Mouse (Mus musculus) embryonic facial prominence, embryonic 10.5 days (tissue): Measurements from ENCODE around the gene Thra. TPM values are rescaled to one million over a fixed set of nuclear protein-coding genes. Genes with fewer than 3 reads are reported as not detected.

ENCODE experiments used
- DNase-seq: peaks from one replicate; pipeline ENCODE4 v3.0.0-alpha.2; 2017; ENCODE audit warnings: low spot score
- H3K27ac ChIP-seq: fragments of 300-500 bp; sonication (generic); replicated peaks from 2 replicates; pipeline ENCODE4 v1.5.1; 2016; ENCODE audit warnings: mild to moderate bottlenecking
- H3K27me3 ChIP-seq: fragments of 300-500 bp; sonication (generic); replicated peaks from 2 replicates; pipeline ENCODE4 v1.6.1; 2016; ENCODE audit warnings: low read depth, mild to moderate bottlenecking; ENCODE audit not compliant: poor library complexity, severe bottlenecking
- H3K36me3 ChIP-seq: fragments of 300-500 bp; sonication (generic); replicated peaks from 2 replicates; pipeline ENCODE4 v1.6.1; 2016; ENCODE audit warnings: mild to moderate bottlenecking, moderate library complexity
- H3K4me1 ChIP-seq: fragments of 300-500 bp; sonication (generic); 2 replicates; pipeline ENCODE4 v1.6.1; 2016
- H3K4me3 ChIP-seq: fragments of 300-500 bp; sonication (generic); 2 replicates; pipeline ENCODE4 v1.5.1; 2016; ENCODE audit warnings: mild to moderate bottlenecking, moderate library complexity
- H3K9me3 ChIP-seq: fragments of 300-500 bp; sonication (generic); 2 replicates; pipeline ENCODE4 v1.6.1; 2016; ENCODE audit warnings: mild to moderate bottlenecking
- WGBS: fragments of 180-500 bp; shearing (Covaris S2); methylation state at CpG from one replicate; pipeline ENCODE4 v1.1.7; 2016; 5-methylcytosine and 5-hydroxymethylcytosine counted together
- polyA plus RNA-seq: library from polyadenylated mRNA; unstranded; fragments of >200 nt; fragmentation: Nextera tagmentation; extraction: Ambion mirVana; gene quantifications from 2 replicates; pipeline ENCODE4 v1.2.1, GENCODE M21; 2016

The Thra gene
- polyA plus RNA-seq, 1 experiment from 2014 or later = 9.1 TPM

- no peak for DNase-seq
- H3K4me1 ChIP-seq = peaks cover 92% of the 10 kb centered on the region
- H3K36me3 ChIP-seq = peaks cover 13% of the 10 kb centered on the region
- H3K9me3 ChIP-seq = no peaks in the 10 kb centered on the region
- H3K4me3 ChIP-seq = peak overlapping the region; percentile 52; the same call in 1 of the 2 replicates
- 49% methylated on average over 5 of the region's 5 CpGs for WGBS
- peaks cover 5% of the 10 kb centered on the region; the same call in 1 of the 2 replicates for H3K27me3 ChIP-seq
- H3K27ac ChIP-seq = peak overlapping the region; percentile 79
These were observed 9.3 kb downstream of the Thra start for GRCm38 (mm10) chr11:98749716-98750115.

DNA sequence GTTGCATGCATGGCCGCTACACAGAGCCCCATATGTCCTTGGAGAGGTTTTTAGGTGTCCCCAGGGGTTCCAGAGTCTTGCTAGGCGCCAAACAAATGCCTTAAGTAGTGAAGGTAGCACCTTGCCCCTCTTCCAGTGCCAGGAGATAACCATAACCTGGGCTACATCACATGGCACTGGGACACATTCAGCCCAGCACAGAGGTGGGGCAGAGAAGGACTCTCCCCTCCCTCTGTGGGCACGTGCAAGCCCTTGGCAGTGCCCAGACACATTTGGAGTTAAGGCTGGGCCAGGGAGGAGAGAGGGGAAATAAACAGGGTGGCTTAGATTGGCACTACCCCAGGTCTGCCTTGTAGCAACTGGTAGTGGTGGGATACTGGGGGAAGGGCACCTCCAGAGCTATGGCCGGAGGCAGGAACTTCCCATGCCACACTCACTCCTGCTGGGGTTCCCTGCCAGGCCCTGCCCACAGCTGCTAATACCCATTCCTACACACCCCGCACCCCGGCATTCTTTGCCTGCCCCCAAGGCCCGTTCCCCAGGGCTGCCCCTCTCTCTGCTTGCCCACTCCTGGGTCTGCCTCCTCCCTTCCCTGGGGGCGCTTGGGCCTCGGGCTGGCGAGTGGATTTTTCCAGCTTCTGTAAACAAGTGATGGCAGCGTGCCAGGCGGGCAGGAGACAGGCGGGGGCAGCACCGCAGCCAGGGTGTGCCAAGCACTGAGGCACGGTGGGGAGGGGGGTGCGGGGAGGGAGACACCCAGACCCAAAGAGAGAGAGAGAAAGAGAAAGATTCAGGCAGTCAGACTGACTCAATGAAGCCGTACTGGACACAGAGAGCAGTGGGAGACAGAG is 10.1 kb downstream of the Thra start:
- Histone ChIP-seq H3K9me3 (no peaks in the 10 kb centered on the region), H3K27me3 (peaks cover 5% of the 10 kb centered on the region; the same call in 1 of the 2 replicates), H3K4me3 (peak overlapping the region; percentile 21; the same call in 1 of the 2 replicates), H3K36me3 (peaks cover 13% of the 10 kb centered on the region), H3K4me1 (peaks cover 88% of the 10 kb centered on the region), H3K27ac (peak overlapping the region; percentile 79)
- 39% methylated on average over 17 of the region's 17 CpGs for WGBS
- DNase-seq = no peak

GRCm38 (mm10) chr11:98751221-98751782 is 10.9 kb downstream of the Thra start:
- H3K27me3 ChIP-seq = peaks cover 5% of the 10 kb centered on the region; the same call in 1 of the 2 replicates
- H3K36me3 ChIP-seq = peaks cover 13% of the 10 kb centered on the region
- H3K4me3 ChIP-seq = peak overlapping the region; percentile 21; the same call in 1 of the 2 replicates
- H3K9me3 ChIP-seq = no peaks in the 10 kb centered on the region
- no peak for DNase-seq
- peak overlapping the region; percentile 79 for H3K27ac ChIP-seq
- WGBS = 48% methylated on average over 6 of the region's 6 CpGs
- peaks cover 87% of the 10 kb centered on the region for H3K4me1 ChIP-seq

GRCm38 (mm10) chr11:98752562-98753140 is 12.2 kb downstream of the Thra start:
- DNase-seq = no peak
- Histone ChIP-seq H3K36me3 (peaks cover 17% of the 10 kb centered on the region), H3K27ac (peak overlapping the region; percentile 61), H3K4me1 (peaks cover 73% of the 10 kb centered on the region), H3K27me3 (peaks cover 5% of the 10 kb centered on the region; the same call in 1 of the 2 replicates), H3K9me3 (no peaks in the 10 kb centered on the region), H3K4me3 (no peak overlapping the region)
- 89% methylated on average over 10 of the region's 10 CpGs for whole genome bisulfite sequencing

GRCm38 (mm10) chr11:98753264-98753663 is 12.8 kb downstream of the Thra start:
- peaks cover 67% of the 10 kb centered on the region for H3K4me1 ChIP-seq
- H3K4me3 ChIP-seq = no peak overlapping the region
- DNase-seq = no peak
- no peak overlapping the region for H3K27ac ChIP-seq
- H3K36me3 ChIP-seq = peaks cover 18% of the 10 kb centered on the region
- no peaks in the 10 kb centered on the region for H3K9me3 ChIP-seq
- 94% methylated on average over 5 of the region's 5 CpGs for WGBS
- peaks cover 5% of the 10 kb centered on the region; the same call in 1 of the 2 replicates for H3K27me3 ChIP-seq

- Histone ChIP-seq H3K27me3 (peaks cover 5% of the 10 kb centered on the region; the same call in 1 of the 2 replicates), H3K36me3 (peaks cover 21% of the 10 kb centered on the region), H3K9me3 (no peaks in the 10 kb centered on the region), H3K4me1 (peaks cover 58% of the 10 kb centered on the region), H3K27ac (peak overlapping the region; percentile 67), H3K4me3 (peak overlapping the region; percentile 23; the same call in 1 of the 2 replicates)
- WGBS = 73% methylated on average over 9 of the region's 9 CpGs
- no peak for DNase-seq
These were observed 13.7 kb downstream of the Thra start for GRCm38 (mm10) chr11:98754151-98754620.

GRCm38 (mm10) chr11:98754621-98755181 is 14.3 kb downstream of the Thra start:
- peaks cover 21% of the 10 kb centered on the region for H3K36me3 ChIP-seq
- H3K4me3 ChIP-seq = 0 out of 2 replicates have a peak overlapping the region, but pooled peaks have one; percentile 23
- peak; percentile 86 for DNase-seq
- H3K9me3 ChIP-seq = no peaks in the 10 kb centered on the region
- H3K27ac ChIP-seq = peak overlapping the region; percentile 67
- 22% methylated on average over 7 of the region's 7 CpGs for WGBS
- H3K27me3 ChIP-seq = 0 out of 2 replicates have a peak, but pooled peaks cover under 1% of the 10 kb centered on the region
- H3K4me1 ChIP-seq = peaks cover 53% of the 10 kb centered on the region

DNA sequence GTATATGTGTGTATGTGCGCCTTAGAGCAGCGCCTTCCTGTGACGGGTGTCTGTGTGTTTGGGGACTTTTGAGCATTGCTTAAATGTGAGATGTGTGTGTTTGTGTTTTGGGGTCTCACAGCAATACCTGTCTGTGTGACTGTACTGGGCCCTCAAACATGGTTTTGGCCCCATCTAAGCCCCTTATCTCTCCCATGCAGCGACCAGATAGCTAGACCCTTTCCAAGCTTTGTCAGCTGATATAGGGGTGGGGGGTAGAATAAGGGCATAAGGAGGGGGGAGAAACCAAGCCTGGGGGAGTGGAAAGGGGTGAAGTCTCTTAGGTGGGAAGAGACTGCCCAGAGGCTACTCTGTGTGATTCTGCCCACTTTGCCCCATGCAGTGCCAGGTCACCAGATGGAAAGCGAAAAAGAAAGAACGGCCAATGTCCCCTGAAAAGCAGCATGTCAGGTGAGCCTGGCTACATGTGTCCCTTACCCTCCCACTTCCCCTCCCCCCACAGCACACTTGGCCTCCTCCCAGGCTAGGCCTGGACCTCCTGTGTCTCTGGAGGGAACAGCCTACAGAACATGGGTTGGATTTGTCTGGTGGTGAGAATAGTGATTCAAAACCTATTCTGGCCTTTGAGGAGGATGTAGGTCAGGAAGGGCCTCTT is 15.4 kb downstream of the Thra start:
- H3K27me3 ChIP-seq = no peaks in the 10 kb centered on the region
- H3K4me3 ChIP-seq = no peak overlapping the region
- H3K36me3 ChIP-seq = peaks cover 29% of the 10 kb centered on the region
- no peak overlapping the region; the same call in 1 of the 2 replicates for H3K27ac ChIP-seq
- H3K9me3 ChIP-seq = no peaks in the 10 kb centered on the region
- WGBS = 90% methylated on average over 6 of the region's 6 CpGs
- peaks cover 41% of the 10 kb centered on the region for H3K4me1 ChIP-seq
- no peak for DNase-seq

GRCm38 (mm10) chr11:98756711-98757110 is 16.3 kb downstream of the Thra start:
- H3K36me3 ChIP-seq = peaks cover 37% of the 10 kb centered on the region
- no peak for DNase-seq
- H3K4me1 ChIP-seq = peaks cover 33% of the 10 kb centered on the region
- H3K4me3 ChIP-seq = no peak overlapping the region
- no peak overlapping the region for H3K27ac ChIP-seq
- WGBS = 84% methylated on average over 12 of the region's 12 CpGs
- no peaks in the 10 kb centered on the region for H3K9me3 ChIP-seq
- H3K27me3 ChIP-seq = no peaks in the 10 kb centered on the region

- H3K27me3 ChIP-seq = no peaks in the 10 kb centered on the region
- peaks cover 38% of the 10 kb centered on the region for H3K4me1 ChIP-seq
- H3K27ac ChIP-seq = no peak overlapping the region
- DNase-seq = no peak
- no peak overlapping the region for H3K4me3 ChIP-seq
- H3K9me3 ChIP-seq = no peaks in the 10 kb centered on the region
- peaks cover 60% of the 10 kb centered on the region for H3K36me3 ChIP-seq
- WGBS = 89% methylated on average over 4 of the region's 4 CpGs
These were observed 21.5 kb downstream of the Thra start for GRCm38 (mm10) chr11:98761939-98762338.

DNA sequence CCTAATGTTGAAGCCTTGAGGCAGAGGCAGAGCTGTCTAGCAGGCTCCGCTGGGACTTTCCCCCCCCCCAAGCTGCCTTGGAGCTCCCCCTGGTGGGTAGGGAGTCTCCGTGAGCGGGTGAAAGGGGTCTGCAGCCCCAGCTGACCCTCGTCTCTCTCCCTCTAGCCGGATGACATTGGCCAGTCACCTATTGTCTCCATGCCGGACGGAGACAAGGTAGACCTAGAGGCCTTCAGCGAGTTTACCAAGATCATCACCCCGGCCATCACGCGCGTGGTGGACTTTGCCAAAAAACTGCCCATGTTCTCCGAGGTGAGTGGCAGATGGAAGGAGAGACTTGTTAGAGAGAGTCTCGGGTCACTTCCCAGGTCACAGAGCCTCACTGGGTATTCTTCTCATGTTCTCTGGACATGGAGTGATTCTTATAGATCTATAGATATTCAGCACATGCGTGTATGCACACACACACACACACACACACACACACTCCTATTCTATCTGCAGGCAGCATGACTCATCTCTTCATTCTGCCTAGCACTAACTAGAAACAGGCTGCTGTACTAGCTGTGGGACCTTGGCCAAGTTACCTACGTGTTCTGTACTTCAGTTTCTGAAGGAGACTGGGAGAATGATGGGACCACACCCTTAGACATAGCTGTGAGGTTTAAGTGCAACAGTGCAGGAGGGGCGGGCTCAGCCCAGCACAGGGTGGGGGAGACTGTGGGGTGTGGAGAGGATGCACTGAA is 22.5 kb downstream of the Thra start:
- H3K36me3 ChIP-seq = peaks cover 59% of the 10 kb centered on the region
- WGBS = 69% methylated on average over 17 of the region's 17 CpGs

More for the DNA sequence above, 22.5 kb downstream of the Thra start:
- H3K4me1 ChIP-seq = peaks cover 48% of the 10 kb centered on the region
- no peaks in the 10 kb centered on the region for H3K9me3 ChIP-seq
- H3K27ac ChIP-seq = no peak overlapping the region
- no peak for DNase-seq
- no peaks in the 10 kb centered on the region for H3K27me3 ChIP-seq
- no peak overlapping the region for H3K4me3 ChIP-seq
